Mouse (Mus musculus) NIH3T3 (cell line): ENCODE measurements around the gene Rpl7a.

Experiments used
- DNase-seq: peaks from one replicate; pipeline ENCODE4 v3.0.0-alpha.2; 2012; ENCODE audit warnings: low read depth

The Rpl7a gene

GRCm38 (mm10) chr2:26914148-26914941 lies 3.8 kb downstream of the Rpl7a start:
- DNase-seq: no peak

GRCm38 (mm10) chr2:26915927-26916728 lies 5.6 kb downstream of the Rpl7a start, which contains the start of the genes Surf2 and Surf1:
Surf2 (plus strand) TSS chr2:26916367.
Surf1 (minus strand) TSS chr2:26916530.
- DNase-seq: peak; percentile 88

- DNase-seq: no peak
Observed at GRCm38 (mm10) chr2:26916738-26917137, 6.2 kb downstream of the Rpl7a start.

GRCm38 (mm10) chr2:26919684-26920083 lies 9.1 kb downstream of the Rpl7a start:
- DNase-seq: no peak

- DNase-seq: no peak
Observed at GRCm38 (mm10) chr2:26920190-26920855, 9.8 kb downstream of the Rpl7a start.

GRCm38 (mm10) chr2:26921784-26922183 lies 11.2 kb downstream of the Rpl7a start:
- DNase-seq: peak; percentile 27

GRCm38 (mm10) chr2:26927745-26928476 lies 17.3 kb downstream of the Rpl7a start:
- DNase-seq: no peak

GRCm38 (mm10) chr2:26930390-26930789 lies 19.8 kb downstream of the Rpl7a start:
- DNase-seq: peak; percentile 76

GRCm38 (mm10) chr2:26932473-26933303 lies 22.1 kb downstream of the Rpl7a start:
- DNase-seq: peak; percentile 52

GRCm38 (mm10) chr2:26933304-26934055 lies 22.9 kb downstream of the Rpl7a start, which contains the start of the genes Surf4 and Stkld1:
Surf4 (minus strand) TSS chr2:26933928.
Stkld1 (plus strand) TSS chr2:26934047.
- DNase-seq: peak; percentile 98

GRCm38 (mm10) chr2:26935286-26935685 lies 24.7 kb downstream of the Rpl7a start:
- no peak for DNase-seq

GRCm38 (mm10) chr2:26936425-26936824 lies 25.9 kb downstream of the Rpl7a start:
- no peak for DNase-seq

- no peak for DNase-seq
Observed at GRCm38 (mm10) chr2:26941539-26941938, 31.0 kb downstream of the Rpl7a start.

GRCm38 (mm10) chr2:26943253-26943652 lies 32.7 kb downstream of the Rpl7a start:
- no peak for DNase-seq

GRCm38 (mm10) chr2:26950411-26950810 lies 39.8 kb downstream of the Rpl7a start:
- no peak for DNase-seq

GRCm38 (mm10) chr2:26951346-26951905 lies 40.9 kb downstream of the Rpl7a start:
- no peak for DNase-seq

- no peak for DNase-seq
Observed at GRCm38 (mm10) chr2:26952193-26952592, 41.6 kb downstream of the Rpl7a start.

- no peak for DNase-seq
Observed at GRCm38 (mm10) chr2:26952866-26953265, 42.3 kb downstream of the Rpl7a start.

- DNase-seq: no peak
Observed at GRCm38 (mm10) chr2:26954735-26955395, 44.3 kb downstream of the Rpl7a start.
